Mouse (Mus musculus): ENCODE data around the gene D2hgdh.
"Not testable (repeated sequence)": the region's sequence is repeated elsewhere in the genome, so short reads cannot be mapped to it uniquely, and the experiment has no call there.

Gene D2hgdh

GRCm38 (mm10) chr1:93832754-93833360, 8.1 kb downstream of the D2hgdh start:
- DNase-seq, result not testable (repeated sequence)

- no peak for DNase-seq
Measured at GRCm38 (mm10) chr1:93834671-93835150, 10.0 kb downstream of the D2hgdh start.

- DNase-seq, result no peak
Measured at GRCm38 (mm10) chr1:93835211-93835610, 10.5 kb downstream of the D2hgdh start.

GRCm38 (mm10) chr1:93835876-93836531, 11.3 kb downstream of the D2hgdh start:
- no peak for DNase-seq

- DNase-seq, result no peak
Measured at GRCm38 (mm10) chr1:93836532-93836913, 11.8 kb downstream of the D2hgdh start.

- no peak for DNase-seq
Measured at GRCm38 (mm10) chr1:93837335-93837734, 12.6 kb downstream of the D2hgdh start.

- DNase-seq, result not testable (repeated sequence)
Measured at GRCm38 (mm10) chr1:93838569-93838968, 13.9 kb downstream of the D2hgdh start.

- not testable (repeated sequence) for DNase-seq
Measured at GRCm38 (mm10) chr1:93845766-93846366, 21.2 kb downstream of the D2hgdh start.

- DNase-seq, result not testable (repeated sequence)
Measured at GRCm38 (mm10) chr1:93855790-93856189, 31.1 kb downstream of the D2hgdh start.

GRCm38 (mm10) chr1:93857370-93857769, 32.7 kb downstream of the D2hgdh start:
- no peak for DNase-seq

- no peak for DNase-seq
Measured at GRCm38 (mm10) chr1:93857991-93858390, 33.3 kb downstream of the D2hgdh start.

GRCm38 (mm10) chr1:93859619-93860018, 34.9 kb downstream of the D2hgdh start:
- DNase-seq, result no peak

GRCm38 (mm10) chr1:93861048-93861447, 36.3 kb downstream of the D2hgdh start, which contains the start of gene Gal3st2:
Gal3st2 (plus strand) TSS chr1:93861306.
- DNase-seq, result not testable (repeated sequence)

- DNase-seq, result not testable (repeated sequence)
Measured at GRCm38 (mm10) chr1:93871594-93872105, 46.9 kb downstream of the D2hgdh start.

- not testable (repeated sequence) for DNase-seq
Measured at GRCm38 (mm10) chr1:93874405-93874804, 49.7 kb downstream of the D2hgdh start.

- DNase-seq, result not testable (repeated sequence)
Measured at GRCm38 (mm10) chr1:93881778-93882177, 57.1 kb downstream of the D2hgdh start.

GRCm38 (mm10) chr1:93890936-93891335, 66.2 kb downstream of the D2hgdh start:
- not testable (repeated sequence) for DNase-seq

GRCm38 (mm10) chr1:93897395-93897794, 72.7 kb downstream of the D2hgdh start:
- DNase-seq, result not testable (repeated sequence)

- not testable (repeated sequence) for DNase-seq
Measured at GRCm38 (mm10) chr1:93901291-93901690, 76.6 kb downstream of the D2hgdh start.
